Mouse (Mus musculus): Measurements from ENCODE around the gene Zdhhc1. TPM values are rescaled to one million over a fixed set of nuclear protein-coding genes. Genes with fewer than 3 reads are reported as not detected.

The Zdhhc1 gene
- total and polyA plus RNA-seq, 3 experiments: 4.9 to 11.5 TPM; not detected in 1

GRCm38 (mm10) chr8:105461085-105461803 lies 35.5 kb downstream of the Zdhhc1 start:
- Histone ChIP-seq H3K4me3 (ENCODE audit: control insufficient read depth in 1 of 2, insufficient read depth in 1 of 2, low read depth in 2 of 2, low read length in 2 of 2) (no peak overlapping the region), H3K27me3 (ENCODE audit: control insufficient read depth in 1 of 2, insufficient read depth in 2 of 2, low read length in 2 of 2) (peaks cover 0 to 3% of the 10 kb centered on the region in 2 experiments; a peak in 3 of 4 replicates), H3K36me3 (ENCODE audit: control insufficient read depth in 1 of 2, insufficient read depth in 2 of 2, low read length in 2 of 2) (peaks cover 0 to under 1% of the 10 kb centered on the region in 2 experiments; a peak in 1 of 4 replicates), H3K79me2 (ENCODE audit: control insufficient read depth, insufficient read depth, low read length, poor library complexity) (no peaks in the 10 kb centered on the region), H3K9me3 (replicated peaks; ENCODE audit: insufficient read depth, low read length) (no peaks in the 10 kb centered on the region), H3K4me1 (ENCODE audit: control insufficient read depth in 1 of 2, insufficient read depth in 2 of 2, low read length in 2 of 2) (no peaks in the 10 kb centered on the region; a peak in 1 of 4 replicates), H3K27ac (ENCODE audit: control insufficient read depth, low read depth, low read length) (no peak overlapping the region), H3K9ac (ENCODE audit: control insufficient read depth, low read depth, low read length, poor library complexity, severe bottlenecking) (no peak overlapping the region)
- no peak for DNase-seq (ENCODE audit: low read depth, low spot score)
- TF ChIP-seq UBTF (IDR thresholded peaks at IDR 0.05; ENCODE audit: borderline replicate concordance, insufficient read depth, low read depth, low read length): no peak
- TF ChIP-seq ETS1 (IDR thresholded peaks at IDR 0.05; ENCODE audit: low read depth, low read length): no peak
- no peak for TF ChIP-seq EP300 (IDR thresholded peaks at IDR 0.05; ENCODE audit: low read depth in 1 of 2, low read length in 2 of 2)
- TF ChIP-seq ZMIZ1 (IDR thresholded peaks at IDR 0.05; ENCODE audit: low read depth, low read length): no peak
- no peak for TF ChIP-seq CTCF (IDR thresholded peaks at IDR 0.05 in 2 of 3, conservative IDR thresholded peaks at IDR 0.05 in 1 of 3; ENCODE audit: control insufficient read depth in 1 of 3, insufficient read depth in 1 of 3, low read depth in 2 of 3, low read length in 3 of 3, poor library complexity in 1 of 3, severe bottlenecking in 1 of 3)
- no peak for TF ChIP-seq MYC (IDR thresholded peaks at IDR 0.05; ENCODE audit: low read depth, low read length)
- no peak for TF ChIP-seq ELF1 (IDR thresholded peaks at IDR 0.05; ENCODE audit: low read depth, low read length)
- TF ChIP-seq MAFK (IDR thresholded peaks at IDR 0.05; ENCODE audit: borderline replicate concordance, low read depth, low read length): no peak
- TF ChIP-seq TBP (IDR thresholded peaks at IDR 0.05; ENCODE audit: low read depth, low read length): no peak

GRCm38 (mm10) chr8:105455218-105455617 lies 41.5 kb downstream of the Zdhhc1 start:
- peaks cover 0 to 4% of the 10 kb centered on the region in 2 experiments; a peak in 3 of 4 replicates for H3K27me3 ChIP-seq (ENCODE audit: control insufficient read depth in 1 of 2, insufficient read depth in 2 of 2, low read length in 2 of 2)
- H3K27ac ChIP-seq (ENCODE audit: control insufficient read depth, low read depth, low read length): peak overlapping the region; percentile 58
- H3K9ac ChIP-seq (ENCODE audit: control insufficient read depth, low read depth, low read length, poor library complexity, severe bottlenecking): peak overlapping the region; percentile 60
- no peaks in the 10 kb centered on the region for H3K79me2 ChIP-seq (ENCODE audit: control insufficient read depth, insufficient read depth, low read length, poor library complexity)
- H3K4me1 ChIP-seq (ENCODE audit: control insufficient read depth in 1 of 2, insufficient read depth in 2 of 2, low read length in 2 of 2): peaks cover 7 to 12% of the 10 kb centered on the region in 2 experiments
- H3K36me3 ChIP-seq (ENCODE audit: control insufficient read depth in 1 of 2, insufficient read depth in 2 of 2, low read length in 2 of 2): peaks cover 0 to 13% of the 10 kb centered on the region in 2 experiments; a peak in 2 of 4 replicates
- no peak for TF ChIP-seq CHD2 (IDR thresholded peaks at IDR 0.05; ENCODE audit: low read length)
- TF ChIP-seq HCFC1 (IDR thresholded peaks at IDR 0.05; ENCODE audit: low read depth, low read length): 0 out of 2 replicates have a peak, but pooled peaks have one; percentile 39
- TF ChIP-seq ZMIZ1 (IDR thresholded peaks at IDR 0.05; ENCODE audit: low read depth, low read length): no peak
- peak; percentile 89 for TF ChIP-seq ETS1 (IDR thresholded peaks at IDR 0.05; ENCODE audit: low read depth, low read length)
- TF ChIP-seq USF1 (IDR thresholded peaks at IDR 0.05; ENCODE audit: low read depth, low read length): peak; percentile 47; the same call in 1 of the 2 replicates
- TF ChIP-seq GATA1 (IDR thresholded peaks at IDR 0.05; ENCODE audit: low read depth, low read length): 0 out of 2 replicates have a peak, but pooled peaks have one; percentile 18
- no peak for TF ChIP-seq ELF1 (IDR thresholded peaks at IDR 0.05; ENCODE audit: low read depth, low read length)
- peak; percentile 35; the same call in 1 of the 2 replicates for TF ChIP-seq RCOR1 (IDR thresholded peaks at IDR 0.05; ENCODE audit: low read depth, low read length)
- peak; percentile 94 for TF ChIP-seq ZNF384 (IDR thresholded peaks at IDR 0.05; ENCODE audit: low read depth, low read length)
- peak; percentile 86 for TF ChIP-seq TBP (IDR thresholded peaks at IDR 0.05; ENCODE audit: low read depth, low read length)
- TF ChIP-seq MYB (IDR thresholded peaks at IDR 0.05; ENCODE audit: low read depth, low read length): peak; percentile 13; the same call in 1 of the 2 replicates
- peak in 1 of 2 experiments; percentile 37; a peak in 1 of 4 replicates for TF ChIP-seq POLR2A (IDR thresholded peaks at IDR 0.05; ENCODE audit: control insufficient read depth in 1 of 2, insufficient read depth in 1 of 2, low read depth in 1 of 2, low read length in 2 of 2, poor library complexity in 1 of 2)
- TF ChIP-seq ZC3H11A (IDR thresholded peaks at IDR 0.05; ENCODE audit: low read depth, low read length): peak; percentile 61; the same call in 1 of the 2 replicates
- 0 out of 2 replicates have a peak, but pooled peaks have one; percentile 70 for TF ChIP-seq UBTF (IDR thresholded peaks at IDR 0.05; ENCODE audit: borderline replicate concordance, insufficient read depth, low read depth, low read length)
- TF ChIP-seq BHLHE40 (IDR thresholded peaks at IDR 0.05; ENCODE audit: borderline replicate concordance, low read depth, low read length): no peak; the same call in 1 of the 2 replicates
- peak; percentile 9 to 40; a peak in 2 of 4 replicates for TF ChIP-seq EP300 (IDR thresholded peaks at IDR 0.05; ENCODE audit: low read depth in 1 of 2, low read length in 2 of 2)
- peak; percentile 80 for TF ChIP-seq SIN3A (IDR thresholded peaks at IDR 0.05; ENCODE audit: low read length)
- DNase-seq (ENCODE audit: low read depth, low spot score): peak; percentile 89
- H3K4me3 ChIP-seq (ENCODE audit: control insufficient read depth in 1 of 2, insufficient read depth in 1 of 2, low read depth in 2 of 2, low read length in 2 of 2): peak overlapping the region; percentile 25 to 57
- H3K9me3 ChIP-seq (replicated peaks; ENCODE audit: insufficient read depth, low read length): no peaks in the 10 kb centered on the region

All from MEL (cell line).